Mouse (Mus musculus) spleen, embryonic (tissue): ENCODE results near the gene Ube2v1.

ENCODE experiments used
- CTCF ChIA-PET: fragments of 350-600 bp; sonication (Branson Sonifier 250); formaldehyde crosslinking; loops from one replicate; lab custom pipeline; 2022; lab: Charles Lee

Ube2v1 gene

GRCm38 (mm10) chr2:167627019-167627418 lies 4.9 kb downstream of the Ube2v1 start:
- CTCF ChIA-PET: no interaction called here

- CTCF ChIA-PET: interaction anchor here (0.6 kb wide), 2 partner anchors 20 to 119 kb away, joined by 3 to 6 read pairs; no protein-coding TSS in a partner anchor
These were observed 6.2 kb downstream of the Ube2v1 start for GRCm38 (mm10) chr2:167625670-167626069.

- CTCF ChIA-PET: interaction anchor here (0.6 to 1.0 kb wide), 2 partner anchors 8 to 18 kb away, joined by 3 to 10 read pairs; no protein-coding TSS in a partner anchor
These were observed 7.4 kb downstream of the Ube2v1 start for GRCm38 (mm10) chr2:167624368-167625075.

- CTCF ChIA-PET: interaction anchor here (0.5 to 0.7 kb wide), 2 partner anchors 11 to 57 kb away, joined by 5 to 6 read pairs; no protein-coding TSS in a partner anchor
These were observed 8.9 kb downstream of the Ube2v1 start for GRCm38 (mm10) chr2:167622965-167623364.

GRCm38 (mm10) chr2:167622352-167622751 lies 9.5 kb downstream of the Ube2v1 start:
- CTCF ChIA-PET: interaction anchor here (0.5 kb wide), 1 partner anchor 11 kb away, joined by 6 read pairs; no protein-coding TSS in a partner anchor

- CTCF ChIA-PET: interaction anchor here (0.5 to 1.1 kb wide), 2 partner anchors 275 to 283 kb away, joined by 3 to 4 read pairs; no protein-coding TSS in a partner anchor
These were observed 10.4 kb downstream of the Ube2v1 start for GRCm38 (mm10) chr2:167621255-167622087.

- CTCF ChIA-PET: interaction anchor here (0.7 kb wide), 1 partner anchor 120 kb away, joined by 4 read pairs; no protein-coding TSS in a partner anchor
These were observed 14.4 kb downstream of the Ube2v1 start for GRCm38 (mm10) chr2:167617472-167617871.

GRCm38 (mm10) chr2:167617034-167617433 lies 14.9 kb downstream of the Ube2v1 start:
- CTCF ChIA-PET: interaction anchor here (0.7 kb wide), 1 partner anchor 120 kb away, joined by 4 read pairs; no protein-coding TSS in a partner anchor

GRCm38 (mm10) chr2:167613335-167613734 lies 18.6 kb downstream of the Ube2v1 start:
- CTCF ChIA-PET: interaction anchor here (0.7 kb wide), 1 partner anchor 121 kb away, joined by 3 read pairs; the partner anchor contains the start of gene Rnf114

GRCm38 (mm10) chr2:167612122-167612521 lies 19.8 kb downstream of the Ube2v1 start:
- CTCF ChIA-PET: no interaction called here

- CTCF ChIA-PET: interaction anchor here (0.5 to 0.7 kb wide), 2 partner anchors 11 to 1419 kb away, joined by 3 to 6 read pairs; no protein-coding TSS in a partner anchor
These were observed 20.6 kb downstream of the Ube2v1 start for GRCm38 (mm10) chr2:167611287-167611686.

GRCm38 (mm10) chr2:167606745-167607123 lies 25.2 kb downstream of the Ube2v1 start:
- CTCF ChIA-PET: no interaction called here

GRCm38 (mm10) chr2:167605817-167606744 lies 25.8 kb downstream of the Ube2v1 start:
- CTCF ChIA-PET: interaction anchor here (0.6 to 2.8 kb wide), 7 partner anchors 18 to 455 kb away, joined by 3 to 11 read pairs (median 7); partner anchors contain the start of gene Snai1

GRCm38 (mm10) chr2:167605178-167605794 lies 26.6 kb downstream of the Ube2v1 start:
- CTCF ChIA-PET: interaction anchor here (0.6 to 2.8 kb wide), 8 partner anchors 20 to 454 kb away, joined by 3 to 11 read pairs (median 6); partner anchors contain the start of gene Snai1

GRCm38 (mm10) chr2:167602978-167603377 lies 28.9 kb downstream of the Ube2v1 start:
- CTCF ChIA-PET: interaction anchor here (0.6 to 1.2 kb wide), 2 partner anchors 71 to 472 kb away, joined by 4 to 5 read pairs; no protein-coding TSS in a partner anchor

- CTCF ChIA-PET: interaction anchor here (0.6 to 1.2 kb wide), 2 partner anchors 70 to 473 kb away, joined by 4 to 5 read pairs; no protein-coding TSS in a partner anchor
These were observed 29.5 kb downstream of the Ube2v1 start for GRCm38 (mm10) chr2:167602364-167602763.

- CTCF ChIA-PET: interaction anchor here (0.7 kb wide), 2 partner anchors 18 to 69 kb away, joined by 3 to 5 read pairs; no protein-coding TSS in a partner anchor
These were observed 31.4 kb downstream of the Ube2v1 start for GRCm38 (mm10) chr2:167600481-167600995.

GRCm38 (mm10) chr2:167599917-167600316 lies 32.0 kb downstream of the Ube2v1 start:
- CTCF ChIA-PET: interaction anchor here (0.7 kb wide), 2 partner anchors 17 to 68 kb away, joined by 3 to 5 read pairs; no protein-coding TSS in a partner anchor

- CTCF ChIA-PET: no interaction called here
These were observed 32.7 kb downstream of the Ube2v1 start for GRCm38 (mm10) chr2:167599195-167599594.
